Mouse (Mus musculus): ENCODE measurements around the gene Olfr935. TPM values are rescaled to one million over a fixed set of nuclear protein-coding genes. Genes with fewer than 3 reads are reported as not detected.

Olfr935 gene
- total RNA-seq (2023): not detected

GRCm38 (mm10) chr9:38999583-38999982 lies at the start of gene Olfr935:
Gene Olfr935 (minus strand): TSS chr9:38999683.

GRCm38 (mm10) chr9:39023277-39023676 lies 23.8 kb upstream of the Olfr935 start, which contains the start of gene Olfr146:
Gene Olfr146 (minus strand): TSS chr9:39023377.

GRCm38 (mm10) chr9:38988215-38988614 lies 11.3 kb downstream of the Olfr935 start, which contains the start of gene Olfr934:
Gene Olfr934 (minus strand): TSS chr9:38988315.

GRCm38 (mm10) chr9:38972013-38972412 lies 27.5 kb downstream of the Olfr935 start, which contains the start of gene Olfr933:
Gene Olfr933 (plus strand): TSS chr9:38972313.

Other genes starting within 250 kb of the Olfr935 start
- 0.12 TPM for gene Olfr920, start 247.4 kb downstream of the Olfr935 start, total RNA-seq (2023)
- not detected for gene Olfr921, start 226.6 kb downstream of the Olfr935 start, total RNA-seq (2023)
- not detected for gene Olfr922, start 185.1 kb downstream of the Olfr935 start, total RNA-seq (2023)
- not detected for gene Olfr923, start 173.1 kb downstream of the Olfr935 start, total RNA-seq (2023)
- not detected for gene Olfr924, start 155.2 kb downstream of the Olfr935 start, total RNA-seq (2023)
- not detected for gene Olfr26, start 144.6 kb downstream of the Olfr935 start, total RNA-seq (2023)
- gene Olfr926, start 122.6 kb downstream of the Olfr935 start, total RNA-seq (2023): not detected
- gene Olfr930, start 69.9 kb downstream of the Olfr935 start, total RNA-seq (2023): not detected
- gene Olfr933, start 27.4 kb downstream of the Olfr935 start, total RNA-seq (2023): not detected
- gene Olfr934, start 11.4 kb downstream of the Olfr935 start, total RNA-seq (2023): not detected
- not detected for gene Olfr146, start 23.7 kb upstream of the Olfr935 start, total RNA-seq (2023)
- gene Olfr937, start 65.3 kb upstream of the Olfr935 start, total RNA-seq (2023): not detected
- gene Olfr938, start 79.2 kb upstream of the Olfr935 start, total RNA-seq (2023): not detected
- gene Olfr27, start 128.4 kb upstream of the Olfr935 start, total RNA-seq (2023): not detected
- not detected for gene Olfr943, start 166.6 kb upstream of the Olfr935 start, total RNA-seq (2023)
- gene Olfr944, start 202.2 kb upstream of the Olfr935 start, total RNA-seq (2023): not detected